Mouse (Mus musculus) forebrain, embryonic 15.5 days (tissue): ENCODE data around the gene Dpf2. TPM values are rescaled to one million over a fixed set of nuclear protein-coding genes. Genes with fewer than 3 reads are reported as not detected.

Experiments used
- ATAC-seq: fragments of 200-750 bp; cut with Nextera tagmentation; replicated peaks from 2 replicates; pipeline ENCODE4 v1.8.0; 2017; ENCODE audit warnings: mild to moderate bottlenecking, moderate TSS enrichment, moderate library complexity
- H3K27ac ChIP-seq: fragments of 300-500 bp; sonication (generic); replicated peaks from 2 replicates; pipeline ENCODE4 v1.5.1; 2015; ENCODE audit warnings: mild to moderate bottlenecking, inconsistent platforms
- H3K27me3 ChIP-seq: fragments of 300-500 bp; sonication (generic); 2 replicates; pipeline ENCODE4 v1.6.1; 2015; ENCODE audit warnings: inconsistent platforms
- H3K36me3 ChIP-seq: fragments of 300-500 bp; sonication (generic); 2 replicates; pipeline ENCODE4 v1.6.1; 2015; ENCODE audit warnings: mild to moderate bottlenecking, inconsistent platforms
- H3K4me1 ChIP-seq: fragments of 300-500 bp; sonication (generic); 2 replicates; pipeline ENCODE4 v1.6.1; 2015; ENCODE audit warnings: inconsistent platforms
- H3K4me2 ChIP-seq: fragments of 300-500 bp; sonication (generic); replicated peaks from 2 replicates; pipeline ENCODE4 v1.6.1; 2015; ENCODE audit warnings: mild to moderate bottlenecking, inconsistent platforms
- H3K4me3 ChIP-seq: fragments of 300-500 bp; sonication (generic); 2 replicates; pipeline ENCODE4 v1.5.1; 2015; ENCODE audit warnings: mild to moderate bottlenecking, inconsistent platforms
- H3K9ac ChIP-seq: fragments of 300-500 bp; sonication (generic); replicated peaks from 2 replicates; pipeline ENCODE4 v1.6.1; 2015; ENCODE audit warnings: mild to moderate bottlenecking, inconsistent platforms
- H3K9me3 ChIP-seq: fragments of 300-500 bp; sonication (generic); 2 replicates; pipeline ENCODE4 v1.6.1; 2016; ENCODE audit warnings: inconsistent platforms
- WGBS: fragments of 180-500 bp; shearing (Covaris S2); methylation state at CpG from one replicate; pipeline ENCODE4 v1.1.7; 2015; ENCODE audit warnings: mixed read lengths; 5-methylcytosine and 5-hydroxymethylcytosine counted together
- polyA plus RNA-seq: library from polyadenylated mRNA; unstranded; fragments of >200 nt; fragmentation: Nextera tagmentation; extraction: Ambion mirVana; gene quantifications from 2 replicates; pipeline ENCODE4 v1.2.1, GENCODE M21; 2015

Gene Dpf2
- polyA plus RNA-seq, 1 experiment from 2014 or later, result 120 TPM

GRCm38 (mm10) chr19:5849843-5850527 lies 62.8 kb downstream of the Dpf2 start:
- H3K27ac ChIP-seq, result no peak overlapping the region

GRCm38 (mm10) chr19:5848826-5849672 lies 63.8 kb downstream of the Dpf2 start:
- Histone ChIP-seq H3K9ac (no peak overlapping the region), H3K36me3 (no peaks in the 10 kb centered on the region), H3K4me2 (no peak overlapping the region), H3K27me3 (no peaks in the 10 kb centered on the region), H3K27ac (peak overlapping the region; percentile 98), H3K4me1 (peaks cover 61% of the 10 kb centered on the region), H3K9me3 (no peaks in the 10 kb centered on the region), H3K4me3 (no peak overlapping the region)
- 53% methylated on average over 13 of the region's 13 CpGs for WGBS
- no peak for ATAC-seq

More at GRCm38 (mm10) chr19:5849843-5850527, 62.8 kb downstream of the Dpf2 start:
- 33% methylated on average over 11 of the region's 11 CpGs for WGBS
- H3K36me3 ChIP-seq, result 0 out of 2 replicates have a peak, but pooled peaks cover under 1% of the 10 kb centered on the region
- no peak overlapping the region for H3K4me2 ChIP-seq
- no peak overlapping the region for H3K4me3 ChIP-seq
- no peaks in the 10 kb centered on the region for H3K27me3 ChIP-seq
- H3K9me3 ChIP-seq, result no peaks in the 10 kb centered on the region
- peak; percentile 17; the same call in 1 of the 2 replicates for ATAC-seq
- H3K9ac ChIP-seq, result no peak overlapping the region
- H3K4me1 ChIP-seq, result peaks cover 54% of the 10 kb centered on the region

- WGBS, result 54% methylated on average over 14 of the region's 14 CpGs
- peak overlapping the region; percentile 98 for H3K27ac ChIP-seq
- H3K9me3 ChIP-seq, result no peaks in the 10 kb centered on the region
- no peaks in the 10 kb centered on the region for H3K36me3 ChIP-seq
- no peaks in the 10 kb centered on the region for H3K27me3 ChIP-seq
- H3K4me1 ChIP-seq, result peaks cover 70% of the 10 kb centered on the region
- no peak overlapping the region for H3K4me3 ChIP-seq
- no peak for ATAC-seq
- H3K4me2 ChIP-seq, result no peak overlapping the region
- peak overlapping the region; percentile 19 for H3K9ac ChIP-seq
These were observed 64.6 kb downstream of the Dpf2 start for GRCm38 (mm10) chr19:5848032-5848825.

- WGBS, result 37% methylated on average over 4 of the region's 4 CpGs
- Histone ChIP-seq H3K27ac (peak overlapping the region; percentile 98), H3K27me3 (no peaks in the 10 kb centered on the region), H3K36me3 (no peaks in the 10 kb centered on the region), H3K4me3 (peak overlapping the region; percentile 41; the same call in 1 of the 2 replicates), H3K9ac (peak overlapping the region; percentile 44; the same call in 1 of the 2 replicates), H3K9me3 (no peaks in the 10 kb centered on the region), H3K4me2 (peak overlapping the region; percentile 65), H3K4me1 (peaks cover 78% of the 10 kb centered on the region)
- ATAC-seq, result no peak
These were observed 65.5 kb downstream of the Dpf2 start for GRCm38 (mm10) chr19:5847306-5847796.

GRCm38 (mm10) chr19:5846557-5847305 lies 66.1 kb downstream of the Dpf2 start:
- peak overlapping the region; percentile 41 for H3K4me3 ChIP-seq
- no peaks in the 10 kb centered on the region for H3K9me3 ChIP-seq
- H3K36me3 ChIP-seq, result no peaks in the 10 kb centered on the region
- H3K27me3 ChIP-seq, result no peaks in the 10 kb centered on the region
- peak; percentile 86 for ATAC-seq
- peak overlapping the region; percentile 65 for H3K4me2 ChIP-seq
- peak overlapping the region; percentile 98 for H3K27ac ChIP-seq
- H3K4me1 ChIP-seq, result peaks cover 77% of the 10 kb centered on the region
- under 1% methylated on average over 16 of the region's 16 CpGs for WGBS
- peak overlapping the region; percentile 44 for H3K9ac ChIP-seq

Other genes with a start within 250 kb of the Dpf2 start
- 14.1 and 15.5 TPM in 2 replicates for gene Sipa1, start 249.3 kb downstream of the Dpf2 start, polyA plus RNA-seq
- 12.2 and 13.0 TPM in 2 replicates for gene Map3k11, start 224.3 kb downstream of the Dpf2 start, polyA plus RNA-seq
- gene Pcnx3, start 224.1 kb downstream of the Dpf2 start, polyA plus RNA-seq, result 27.6 and 29.1 TPM in 2 replicates
- gene Kcnk7, start 208.6 kb downstream of the Dpf2 start, polyA plus RNA-seq, result 0.33 TPM in 1 of 2 replicates, not detected in the other
- 11.1 and 13.3 TPM in 2 replicates for gene Ehbp1l1, start 186.7 kb downstream of the Dpf2 start, polyA plus RNA-seq
- 190 and 200 TPM in 2 replicates for gene Fam89b, start 183.4 kb downstream of the Dpf2 start, polyA plus RNA-seq
- gene Ltbp3, start 172.1 kb downstream of the Dpf2 start, polyA plus RNA-seq, result 10.6 and 14.3 TPM in 2 replicates
- gene Scyl1, start 141.6 kb downstream of the Dpf2 start, polyA plus RNA-seq, result 66.9 and 67.9 TPM in 2 replicates
- 19.5 and 23.3 TPM in 2 replicates for gene Frmd8, start 37.7 kb downstream of the Dpf2 start, polyA plus RNA-seq
- gene Slc25a45, start 35.2 kb downstream of the Dpf2 start, polyA plus RNA-seq, result 1.2 and 1.7 TPM in 2 replicates
- 12.9 and 14.3 TPM in 2 replicates for gene Tigd3, start 18.9 kb downstream of the Dpf2 start, polyA plus RNA-seq
- gene Cdc42ep2, start 11.8 kb upstream of the Dpf2 start, polyA plus RNA-seq, result 9.1 and 10.1 TPM in 2 replicates
- gene Pola2, start 51.2 kb upstream of the Dpf2 start, polyA plus RNA-seq, result 35.5 and 36.2 TPM in 2 replicates
- gene Slc22a20, start 73.1 kb upstream of the Dpf2 start, polyA plus RNA-seq, result not detected in 2 replicates
- gene Capn1, start 102.9 kb upstream of the Dpf2 start, polyA plus RNA-seq, result 1.6 and 1.8 TPM in 2 replicates
- gene Syvn1, start 133.6 kb upstream of the Dpf2 start, polyA plus RNA-seq, result 25.7 and 26.5 TPM in 2 replicates
- gene Mrpl49, start 144.8 kb upstream of the Dpf2 start, polyA plus RNA-seq, result 71.5 and 72.4 TPM in 2 replicates
- 582 and 618 TPM in 2 replicates for gene Fau, start 144.8 kb upstream of the Dpf2 start, polyA plus RNA-seq
- gene Znhit2, start 148.2 kb upstream of the Dpf2 start, polyA plus RNA-seq, result 33.0 and 35.9 TPM in 2 replicates
- gene Tm7sf2, start 155.4 kb upstream of the Dpf2 start, polyA plus RNA-seq, result 34.9 and 36.3 TPM in 2 replicates
- 76.3 and 89.3 TPM in 2 replicates for gene Vps51, start 164.2 kb upstream of the Dpf2 start, polyA plus RNA-seq
- gene Tmem262, start 167.0 kb upstream of the Dpf2 start, polyA plus RNA-seq, result not detected in 2 replicates
- gene Gm28374, start 169.2 kb upstream of the Dpf2 start, polyA plus RNA-seq, result 2.1 and 2.6 TPM in 2 replicates
- gene Zfpl1, start 171.9 kb upstream of the Dpf2 start, polyA plus RNA-seq, result 80.8 and 83.5 TPM in 2 replicates
- 19.3 and 22.3 TPM in 2 replicates for gene Cdca5, start 172.0 kb upstream of the Dpf2 start, polyA plus RNA-seq
- gene AC131692.1, start 181.4 kb upstream of the Dpf2 start, polyA plus RNA-seq, result 0.31 and 0.37 TPM in 2 replicates
- 0.33 and 0.53 TPM in 2 replicates for gene Naaladl1, start 192.8 kb upstream of the Dpf2 start, polyA plus RNA-seq
- gene Sac3d1, start 205.6 kb upstream of the Dpf2 start, polyA plus RNA-seq, result 53.5 and 56.5 TPM in 2 replicates
- gene Snx15, start 215.3 kb upstream of the Dpf2 start, polyA plus RNA-seq, result 43.1 and 45.6 TPM in 2 replicates
- gene Batf2, start 228.0 kb upstream of the Dpf2 start, polyA plus RNA-seq, result 0.13 TPM in 1 of 2 replicates, not detected in the other
- gene Arl2, start 228.5 kb upstream of the Dpf2 start, polyA plus RNA-seq, result 84.4 and 90.1 TPM in 2 replicates